Mouse (Mus musculus): ENCODE results near the gene Gm21663. TPM values are rescaled to one million over a fixed set of nuclear protein-coding genes. Genes with fewer than 3 reads are reported as not detected.
"Not testable (repeated sequence)": the region's sequence is repeated elsewhere in the genome, so short reads cannot be mapped to it uniquely, and the experiment has no call there.

Gm21663 gene
- 0.10 TPM in 1 of 2 replicates, not detected in the other for polyA plus RNA-seq (2016; fragmentation: Nextera tagmentation; extraction: Ambion mirVana)

DNA sequence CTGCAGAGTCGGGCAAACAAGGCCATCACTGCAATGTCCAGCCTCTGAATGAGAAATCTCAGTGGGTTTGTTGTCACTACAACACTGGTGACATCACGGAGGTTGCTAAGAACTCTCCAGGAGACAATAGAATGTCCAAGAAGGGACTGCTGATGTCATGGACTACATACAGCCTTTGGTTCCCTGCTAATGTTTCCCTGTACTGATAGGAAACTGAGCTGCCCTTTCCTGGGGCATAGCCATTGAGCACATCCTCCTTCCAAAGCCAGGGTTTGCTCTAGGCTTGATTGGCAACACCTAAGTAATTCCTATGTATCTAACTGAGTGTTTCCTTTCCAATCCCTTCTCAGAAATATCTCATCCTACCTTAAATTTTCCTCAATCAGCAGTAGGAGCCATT, at the start of gene Gm21663:
Gene Gm21663, minus strand, starts transcription at position 101 of the 400 bp plus-strand sequence.
- H3K4me3 ChIP-seq; H3K27ac ChIP-seq; H3K27me3 ChIP-seq (ENCODE audit: insufficient read depth, poor library complexity, severe bottlenecking); H3K9me3 ChIP-seq; DNase-seq (ENCODE audit: low spot score); H3K36me3 ChIP-seq; H3K4me1 ChIP-seq (replicated peaks): not testable (repeated sequence)
- 56% methylated on average over 2 of the region's 2 CpGs for WGBS

DNA sequence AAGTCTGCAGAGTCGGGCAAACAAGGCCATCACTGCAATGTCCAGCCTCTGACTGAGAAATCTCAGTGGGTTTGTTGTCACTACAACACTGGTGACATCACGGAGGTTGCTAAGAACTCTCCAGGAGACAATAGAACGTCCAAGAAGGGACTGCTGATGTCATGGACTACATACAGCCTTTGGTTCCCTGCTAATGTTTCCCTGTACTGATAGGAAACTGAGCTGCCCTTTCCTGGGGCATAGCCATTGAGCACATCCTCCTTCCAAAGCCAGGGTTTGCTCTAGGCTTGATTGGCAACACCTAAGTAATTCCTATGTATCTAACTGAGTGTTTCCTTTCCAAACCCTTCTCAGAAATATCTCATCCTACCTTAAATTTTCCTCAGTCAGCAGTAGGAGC, 46.4 kb upstream of the Gm21663 start, which contains the start of gene Gm21698:
Gene Gm21698, minus strand, starts transcription at position 101 of the 400 bp plus-strand sequence.
- H3K27ac ChIP-seq; H3K27me3 ChIP-seq (ENCODE audit: insufficient read depth, poor library complexity, severe bottlenecking); H3K4me3 ChIP-seq; DNase-seq (ENCODE audit: low spot score); H3K9me3 ChIP-seq; H3K4me1 ChIP-seq (replicated peaks); H3K36me3 ChIP-seq: not testable (repeated sequence)
- no CpG with 5 or more reads among the region's 3 CpGs for WGBS

DNA sequence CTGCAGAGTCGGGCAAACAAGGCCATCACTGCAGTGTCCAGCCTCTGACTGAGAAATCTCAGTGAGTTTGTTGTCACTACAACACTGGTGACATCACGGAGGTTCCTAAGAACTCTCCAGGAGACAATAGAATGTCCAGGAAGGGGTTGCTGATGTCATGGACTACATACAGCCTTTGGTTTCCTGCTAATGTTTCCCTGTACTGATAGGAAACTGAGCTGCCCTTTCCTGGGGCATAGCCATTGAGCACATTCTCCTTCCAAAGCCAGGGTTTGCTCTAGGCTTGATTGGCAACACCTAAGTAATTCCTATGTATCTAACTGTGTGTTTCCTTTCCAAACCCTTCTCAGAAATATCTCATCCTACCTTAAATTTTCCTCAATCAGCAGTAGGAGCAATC, 30.4 kb upstream of the Gm21663 start, which contains the start of gene Gm21680:
Gene Gm21680, minus strand, starts transcription at position 101 of the 400 bp plus-strand sequence.
- not testable (repeated sequence) for H3K36me3 ChIP-seq; H3K27ac ChIP-seq; H3K27me3 ChIP-seq (ENCODE audit: insufficient read depth, poor library complexity, severe bottlenecking); H3K9me3 ChIP-seq; DNase-seq (ENCODE audit: low spot score); H3K4me1 ChIP-seq (replicated peaks); H3K4me3 ChIP-seq
- WGBS: no CpG with 5 or more reads among the region's 2 CpGs

DNA sequence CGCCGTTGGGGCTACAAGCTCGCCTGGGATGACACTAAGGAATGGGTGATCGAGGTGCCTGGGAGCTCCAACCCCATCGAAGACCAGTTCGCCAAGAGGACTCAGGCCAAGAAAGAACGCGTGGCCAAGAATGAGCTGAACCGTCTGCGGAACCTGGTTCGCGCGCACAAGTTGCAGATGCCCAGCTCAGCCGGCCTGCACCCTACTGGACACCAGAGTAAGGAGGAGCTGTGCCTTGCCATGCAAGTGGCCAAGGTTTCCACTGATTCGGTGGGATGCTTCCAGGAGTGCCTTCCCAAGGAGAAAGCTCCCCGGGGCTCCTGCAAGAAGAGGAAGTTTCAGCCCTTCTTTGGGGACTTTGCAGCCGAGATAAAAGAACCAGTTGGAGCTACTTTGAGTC, 14.9 kb upstream of the Gm21663 start:
- not testable (repeated sequence) for H3K36me3 ChIP-seq; H3K9me3 ChIP-seq; H3K27me3 ChIP-seq (ENCODE audit: insufficient read depth, poor library complexity, severe bottlenecking); DNase-seq (ENCODE audit: low spot score); H3K4me1 ChIP-seq (replicated peaks); H3K27ac ChIP-seq
- whole genome bisulfite sequencing: 66% methylated on average over 17 of the region's 17 CpGs
- peak overlapping the region; percentile 36 for H3K4me3 ChIP-seq

DNA sequence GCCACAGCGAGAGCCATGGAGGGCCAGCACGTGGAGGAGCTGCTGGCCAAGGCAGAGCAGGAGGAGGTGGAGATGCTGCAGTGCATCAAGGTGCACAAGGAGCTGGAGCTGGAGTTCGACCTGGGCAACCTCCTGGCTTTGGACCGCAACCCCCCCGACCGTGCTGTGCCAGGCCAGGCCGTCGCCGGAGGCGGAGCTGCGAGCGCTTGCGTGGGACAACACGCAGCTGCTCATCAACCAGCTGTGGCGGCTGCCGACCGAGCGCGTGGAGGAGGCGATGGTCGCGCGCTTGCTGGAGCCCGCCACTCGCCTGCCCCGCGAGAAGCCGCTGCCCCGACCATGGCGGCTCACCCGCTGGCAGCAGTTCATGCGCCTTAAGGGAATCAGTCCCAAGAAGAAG, 14.4 kb upstream of the Gm21663 start:
- DNase-seq (ENCODE audit: low spot score): peak; percentile 21
- H3K36me3 ChIP-seq; H3K27me3 ChIP-seq (ENCODE audit: insufficient read depth, poor library complexity, severe bottlenecking); H3K9me3 ChIP-seq; H3K27ac ChIP-seq; H3K4me1 ChIP-seq (replicated peaks): not testable (repeated sequence)
- WGBS: 27% methylated on average over 32 of the region's 32 CpGs
- peak overlapping the region; percentile 36 for H3K4me3 ChIP-seq

DNA sequence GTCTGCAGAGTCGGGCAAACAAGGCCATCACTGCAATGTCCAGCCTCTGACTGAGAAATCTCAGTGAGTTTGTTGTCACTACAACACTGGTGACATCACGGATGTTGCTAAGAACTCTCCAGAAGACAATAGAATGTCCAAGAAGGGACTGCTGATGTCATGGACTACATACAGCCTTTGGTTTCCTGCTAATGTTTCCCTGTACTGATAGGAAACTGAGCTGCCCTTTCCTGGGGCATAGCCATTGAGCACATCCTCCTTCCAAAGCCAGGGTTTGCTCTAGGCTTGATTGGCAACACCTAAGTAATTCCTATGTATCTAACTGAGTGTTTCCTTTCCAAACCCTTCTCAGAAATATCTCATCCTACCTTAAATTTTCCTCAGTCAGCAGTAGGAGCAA, 12.1 kb upstream of the Gm21663 start, which contains the start of gene Gm21671:
Gene Gm21671, minus strand, starts transcription at position 101 of the 400 bp plus-strand sequence.
- not testable (repeated sequence) for H3K4me1 ChIP-seq (replicated peaks); H3K27ac ChIP-seq; DNase-seq (ENCODE audit: low spot score); H3K4me3 ChIP-seq; H3K9me3 ChIP-seq; H3K27me3 ChIP-seq (ENCODE audit: insufficient read depth, poor library complexity, severe bottlenecking); H3K36me3 ChIP-seq
- WGBS: 77% methylated on average over 2 of the region's 2 CpGs

DNA sequence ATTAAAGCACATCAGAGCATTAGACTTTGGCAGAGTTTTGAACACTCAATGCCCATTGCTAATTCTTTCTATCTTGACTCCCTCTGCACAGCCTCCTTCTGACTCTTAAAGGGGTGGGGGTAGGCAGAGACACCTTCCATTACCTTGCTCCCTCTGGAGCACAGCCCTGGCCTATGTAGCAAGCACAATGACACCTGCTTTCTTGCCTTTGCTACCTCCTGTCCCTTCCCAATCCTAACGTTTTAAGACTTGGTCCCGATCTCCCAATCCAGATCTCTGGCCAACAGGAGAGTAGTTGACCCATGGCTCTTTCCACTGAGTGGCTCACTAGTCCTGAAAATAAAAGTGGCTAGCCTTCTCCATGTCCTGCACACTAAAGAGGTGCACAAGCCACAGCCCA, 3.2 kb upstream of the Gm21663 start:
- H3K27ac ChIP-seq; H3K4me3 ChIP-seq; H3K36me3 ChIP-seq; DNase-seq (ENCODE audit: low spot score); H3K4me1 ChIP-seq (replicated peaks); H3K27me3 ChIP-seq (ENCODE audit: insufficient read depth, poor library complexity, severe bottlenecking); H3K9me3 ChIP-seq: not testable (repeated sequence)
- WGBS: 88% methylated on average over 2 of the region's 2 CpGs

DNA sequence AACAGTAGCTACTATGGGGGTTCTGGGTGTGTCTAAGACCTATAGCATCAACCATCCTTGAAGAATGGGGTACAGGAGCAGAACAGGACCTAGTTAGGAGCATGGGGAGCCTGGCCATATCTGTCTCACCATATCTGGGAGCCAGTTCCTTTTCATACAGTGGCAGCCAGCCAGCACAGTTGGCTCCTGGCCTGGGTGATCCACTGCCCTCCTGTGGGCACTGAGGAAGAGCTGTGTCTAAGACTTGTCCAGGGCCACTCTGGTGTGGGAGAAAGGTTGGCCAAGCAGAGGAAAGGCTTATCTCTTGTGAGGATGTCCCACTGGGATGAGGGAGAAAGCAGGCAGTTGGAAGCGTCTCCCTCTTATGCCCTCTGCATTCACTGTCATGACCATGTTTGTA, 50.9 kb downstream of the Gm21663 start:
- Histone ChIP-seq H3K4me1 (replicated peaks) (peaks cover 10% of the 10 kb centered on the region), H3K9me3 (no peaks in the 10 kb centered on the region), H3K27me3 (ENCODE audit: insufficient read depth, poor library complexity, severe bottlenecking) (no peaks in the 10 kb centered on the region), H3K27ac (no peak overlapping the region), H3K36me3 (no peaks in the 10 kb centered on the region), H3K4me3 (no peak overlapping the region)
- WGBS: 77% methylated on average over 1 of the region's 1 CpGs
- DNase-seq (ENCODE audit: low spot score): no peak

DNA sequence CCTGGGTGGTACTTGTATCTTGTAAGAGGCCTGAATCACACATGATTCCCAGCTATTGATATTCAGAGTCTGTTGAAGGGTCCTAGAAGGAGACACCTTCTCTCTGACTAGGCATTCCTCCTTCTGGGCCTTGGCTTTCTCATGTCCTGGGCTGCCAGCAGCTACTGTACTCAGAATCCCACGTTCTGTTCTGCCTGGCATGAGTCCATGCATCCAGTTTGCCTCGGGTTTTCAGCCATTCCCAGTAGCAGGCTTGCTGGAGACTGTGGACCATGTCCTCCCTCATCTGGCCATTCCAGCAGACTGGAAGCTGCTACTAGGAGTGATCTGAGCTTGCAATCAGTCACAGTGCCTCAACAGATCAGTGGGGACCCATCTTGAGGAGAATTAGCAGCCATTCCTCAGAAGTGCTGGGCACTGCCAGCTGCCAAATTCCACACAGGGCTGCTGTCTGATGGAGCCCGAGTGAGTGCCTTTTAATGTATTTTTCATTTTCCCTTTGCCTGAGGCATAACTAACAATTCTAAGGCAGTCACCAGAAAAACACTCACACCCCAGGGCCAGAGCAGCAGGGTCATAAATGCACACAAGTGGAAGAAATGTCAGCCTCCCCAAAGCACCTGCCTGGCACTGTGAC, 52.3 kb downstream of the Gm21663 start:
- no peak overlapping the region for H3K27ac ChIP-seq
- 60% methylated on average over 3 of the region's 3 CpGs for WGBS
- H3K4me1 ChIP-seq (replicated peaks): peaks cover 10% of the 10 kb centered on the region
- no peak overlapping the region for H3K4me3 ChIP-seq
- no peaks in the 10 kb centered on the region for H3K36me3 ChIP-seq
- H3K9me3 ChIP-seq: peaks cover 9% of the 10 kb centered on the region
- no peaks in the 10 kb centered on the region for H3K27me3 ChIP-seq (ENCODE audit: insufficient read depth, poor library complexity, severe bottlenecking)
- DNase-seq (ENCODE audit: low spot score): no peak

DNA sequence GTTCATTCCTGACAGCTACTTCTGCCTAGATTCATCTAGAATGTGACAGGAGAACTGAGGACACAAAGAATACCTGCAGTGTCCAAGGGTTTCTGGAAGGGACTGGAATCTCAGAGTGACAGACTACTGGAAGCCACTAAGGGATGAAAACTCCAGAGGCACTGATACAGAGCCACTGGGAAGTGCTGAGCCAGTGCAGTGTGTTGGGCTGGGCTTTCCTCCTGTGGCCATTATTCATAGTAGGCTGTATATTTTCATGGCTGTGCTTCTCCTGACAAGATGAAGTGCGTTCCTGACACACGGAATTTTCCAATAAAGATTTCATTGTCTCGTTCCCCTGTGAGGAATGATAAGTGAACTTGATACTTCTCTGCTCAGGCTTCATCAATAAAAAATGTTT, 55.5 kb downstream of the Gm21663 start:
- WGBS: 89% methylated on average over 3 of the region's 3 CpGs
- H3K9me3 ChIP-seq: peaks cover 11% of the 10 kb centered on the region
- H3K36me3 ChIP-seq: no peaks in the 10 kb centered on the region
- no peak for DNase-seq (ENCODE audit: low spot score)
- no peaks in the 10 kb centered on the region for H3K27me3 ChIP-seq (ENCODE audit: insufficient read depth, poor library complexity, severe bottlenecking)
- no peaks in the 10 kb centered on the region for H3K4me1 ChIP-seq (replicated peaks)
- no peak overlapping the region for H3K4me3 ChIP-seq
- no peak overlapping the region for H3K27ac ChIP-seq

Other genes with a start within 250 kb of the Gm21663 start
- gene Xrcc2, start 236.6 kb downstream of the Gm21663 start, polyA plus RNA-seq (2016; fragmentation: Nextera tagmentation; extraction: Ambion mirVana): 12.5 and 15.7 TPM in 2 replicates
- gene Actr3b, start 182.4 kb downstream of the Gm21663 start, polyA plus RNA-seq (2016; fragmentation: Nextera tagmentation; extraction: Ambion mirVana): 7.5 and 7.9 TPM in 2 replicates
- not detected in 2 replicates for gene Gm21671, start 12.0 kb upstream of the Gm21663 start, polyA plus RNA-seq (2016; fragmentation: Nextera tagmentation; extraction: Ambion mirVana)
- gene Gm21680, start 30.3 kb upstream of the Gm21663 start, polyA plus RNA-seq (2016; fragmentation: Nextera tagmentation; extraction: Ambion mirVana): not detected in 2 replicates
- 0.07 and 0.08 TPM in 2 replicates for gene Gm21698, start 46.3 kb upstream of the Gm21663 start, polyA plus RNA-seq (2016; fragmentation: Nextera tagmentation; extraction: Ambion mirVana)
- not detected in 2 replicates for gene Gm1979, start 62.4 kb upstream of the Gm21663 start, polyA plus RNA-seq (2016; fragmentation: Nextera tagmentation; extraction: Ambion mirVana)
- gene Gm5862, start 80.5 kb upstream of the Gm21663 start, polyA plus RNA-seq (2016; fragmentation: Nextera tagmentation; extraction: Ambion mirVana): not detected in 2 replicates
- gene Speer4a, start 97.2 kb upstream of the Gm21663 start, polyA plus RNA-seq (2016; fragmentation: Nextera tagmentation; extraction: Ambion mirVana): 0.16 TPM in 1 of 2 replicates, not detected in the other
- gene Gm7347, start 116.2 kb upstream of the Gm21663 start, polyA plus RNA-seq (2016; fragmentation: Nextera tagmentation; extraction: Ambion mirVana): not detected in 2 replicates
- gene Gm10471, start 146.9 kb upstream of the Gm21663 start, polyA plus RNA-seq (2016; fragmentation: Nextera tagmentation; extraction: Ambion mirVana): not detected in 2 replicates
- gene 5031410I06Rik, start 163.0 kb upstream of the Gm21663 start, polyA plus RNA-seq (2016; fragmentation: Nextera tagmentation; extraction: Ambion mirVana): 0.07 and 0.09 TPM in 2 replicates
- not detected in 2 replicates for gene Gm10220, start 179.0 kb upstream of the Gm21663 start, polyA plus RNA-seq (2016; fragmentation: Nextera tagmentation; extraction: Ambion mirVana)